Mouse (Mus musculus): ENCODE data around the gene R3hcc1l.

The R3hcc1l gene

DNA sequence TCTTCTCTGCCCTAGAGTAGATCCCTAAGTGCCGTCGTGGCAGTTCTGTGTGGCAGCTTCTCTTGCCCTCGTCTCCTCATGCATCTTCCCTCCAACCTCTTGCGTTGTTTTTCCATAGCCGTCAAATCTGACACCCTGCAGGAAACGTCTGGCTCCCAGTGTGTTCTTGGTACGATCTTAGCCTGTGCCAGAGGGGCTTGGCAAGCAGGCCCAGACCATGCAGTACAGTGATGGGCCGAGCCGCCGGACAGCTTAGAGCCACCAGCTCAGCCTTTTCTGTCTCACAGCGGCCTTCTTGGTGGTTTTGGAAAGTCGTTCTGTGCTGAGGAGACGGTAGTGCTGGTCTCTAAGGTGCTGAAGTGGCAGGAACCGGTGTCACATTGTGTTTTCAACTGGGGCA lies 73.0 kb downstream of the R3hcc1l start:
- in situ Hi-C loops (cut with MboI; ENCODE audit: low pct_unique_long_range_greater_than_20kb in 1 of 2, low sequenced_read_pairs in 2 of 2, unreplicated experiment in 1 of 2), result no loop called here

DNA sequence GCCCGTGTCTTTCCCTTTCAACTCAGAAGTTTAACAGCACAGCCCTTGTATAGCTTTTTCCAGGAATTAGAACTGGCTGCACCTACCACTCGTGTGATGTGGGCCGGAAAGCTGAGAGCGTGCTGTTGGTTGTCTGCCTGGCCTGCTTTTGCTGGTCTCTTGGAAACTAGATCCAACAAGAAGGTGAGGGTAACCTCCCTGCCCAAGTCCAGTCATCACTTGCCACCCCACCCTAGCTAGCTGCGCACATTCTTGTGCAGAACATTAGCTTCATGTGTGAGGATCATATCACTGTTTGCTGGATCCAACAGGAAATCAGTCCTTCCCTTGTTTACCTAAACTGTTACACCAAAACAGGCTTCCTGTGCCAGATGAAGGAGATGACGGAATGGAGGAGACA lies 74.9 kb downstream of the R3hcc1l start:
- in situ Hi-C loops (cut with MboI; ENCODE audit: low pct_unique_long_range_greater_than_20kb in 1 of 2, low sequenced_read_pairs in 2 of 2, unreplicated experiment in 1 of 2), result no loop called here

DNA sequence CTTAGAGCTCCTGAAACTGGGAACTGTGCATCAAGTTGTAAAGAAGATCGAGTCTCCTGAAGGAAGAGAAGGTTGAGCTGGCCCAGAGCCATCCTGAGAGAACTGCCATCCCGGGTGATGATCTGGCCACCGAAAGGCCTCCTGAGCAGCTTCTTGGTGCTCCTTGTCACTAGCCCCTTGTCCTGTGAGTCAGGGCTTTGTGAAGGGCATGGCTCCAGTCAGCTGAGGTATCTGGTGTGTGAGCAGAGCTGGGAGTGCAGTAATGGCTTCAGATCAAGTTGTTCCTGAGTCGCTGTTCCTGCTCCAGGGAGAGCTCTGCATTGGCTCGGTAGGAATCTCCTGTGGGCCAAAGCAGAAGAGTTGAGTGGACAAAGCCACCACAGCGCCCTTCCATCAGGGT lies 76.5 kb downstream of the R3hcc1l start:
- in situ Hi-C loops (cut with MboI; ENCODE audit: low pct_unique_long_range_greater_than_20kb in 1 of 2, low sequenced_read_pairs in 2 of 2, unreplicated experiment in 1 of 2), result no loop called here

DNA sequence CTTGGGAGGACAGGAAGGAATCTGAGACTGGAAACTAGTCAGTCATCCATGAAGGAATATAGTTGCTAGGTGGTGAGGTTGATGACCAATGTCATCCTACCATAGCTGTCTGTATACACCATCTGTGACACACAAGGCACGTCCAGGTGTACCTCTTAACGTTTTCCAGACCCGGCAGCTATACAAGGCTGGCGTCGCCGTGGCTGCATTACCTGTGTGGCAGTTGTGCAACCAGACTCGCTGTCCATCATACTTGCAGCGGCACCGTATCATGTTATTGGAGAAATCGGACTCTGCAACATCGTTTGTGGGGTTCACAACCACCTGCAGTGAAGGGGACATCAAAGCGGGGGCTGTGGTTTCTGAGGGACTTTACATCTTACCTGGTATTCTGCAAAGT lies 78.7 kb downstream of the R3hcc1l start:
- in situ Hi-C loops (cut with MboI; ENCODE audit: low pct_unique_long_range_greater_than_20kb in 1 of 2, low sequenced_read_pairs in 2 of 2, unreplicated experiment in 1 of 2), result no loop called here

DNA sequence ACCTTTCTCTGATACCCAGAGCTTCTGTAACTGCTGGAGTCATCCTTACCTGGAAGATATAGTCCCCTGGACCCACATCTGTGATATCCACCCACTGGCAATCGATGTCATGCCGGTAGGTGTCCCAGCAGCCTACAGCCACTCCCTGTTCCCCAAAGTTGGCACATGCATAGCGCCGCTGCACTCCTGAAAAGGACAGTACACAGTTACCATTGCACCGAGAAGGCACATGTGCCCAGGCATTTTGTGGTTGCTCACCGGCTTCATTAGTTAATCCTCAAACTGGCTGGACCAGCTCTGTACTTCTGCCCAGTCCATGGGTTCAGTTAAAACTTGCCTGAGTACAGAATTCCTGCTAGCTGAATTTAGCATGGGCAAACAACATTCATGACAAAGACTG lies 79.3 kb downstream of the R3hcc1l start:
- in situ Hi-C loops (cut with MboI; ENCODE audit: low pct_unique_long_range_greater_than_20kb in 1 of 2, low sequenced_read_pairs in 2 of 2, unreplicated experiment in 1 of 2), result no loop called here

DNA sequence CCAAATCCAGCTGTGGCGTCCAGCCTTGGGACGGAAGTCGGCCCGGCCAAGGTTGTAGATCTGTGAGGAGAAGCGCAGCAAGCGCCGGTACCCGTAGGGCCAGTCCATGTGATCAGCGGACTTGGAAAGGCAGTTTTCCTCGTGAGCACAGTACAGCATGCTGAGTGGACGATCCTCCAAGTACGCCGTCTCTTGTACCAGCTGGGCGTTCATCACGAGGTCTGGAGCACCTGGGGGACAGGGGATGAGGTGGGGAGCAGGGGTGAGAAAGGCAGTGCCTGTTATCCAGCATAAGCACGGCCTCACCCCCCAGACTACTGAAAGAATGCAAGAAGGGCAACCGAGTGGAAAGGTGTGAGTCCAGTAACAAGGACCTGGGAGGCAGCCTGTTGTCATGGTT lies 81.3 kb downstream of the R3hcc1l start:
- in situ Hi-C loops (cut with MboI; ENCODE audit: low pct_unique_long_range_greater_than_20kb in 1 of 2, low sequenced_read_pairs in 2 of 2, unreplicated experiment in 1 of 2), result no loop called here

DNA sequence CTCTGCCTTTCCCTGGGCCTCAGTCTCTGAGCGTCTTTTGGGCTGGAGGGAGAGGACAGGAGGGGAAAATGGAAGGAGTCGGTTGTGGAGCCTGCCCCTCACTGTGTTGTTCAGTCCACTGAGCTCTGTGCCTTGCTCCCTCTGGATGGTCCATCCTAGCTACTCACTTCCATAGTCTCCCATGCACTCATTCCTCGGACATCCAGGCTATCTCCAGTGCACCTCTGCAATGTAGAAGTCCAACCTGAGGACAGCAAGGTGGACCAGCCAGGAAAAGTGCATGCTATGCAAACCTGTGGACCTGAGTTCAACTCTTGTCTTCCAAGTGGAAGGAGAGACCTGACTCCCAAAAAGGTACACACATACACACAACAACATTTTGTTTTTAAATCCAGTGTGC lies 82.0 kb downstream of the R3hcc1l start:
- in situ Hi-C loops (cut with MboI; ENCODE audit: low pct_unique_long_range_greater_than_20kb in 1 of 2, low sequenced_read_pairs in 2 of 2, unreplicated experiment in 1 of 2), result no loop called here

DNA sequence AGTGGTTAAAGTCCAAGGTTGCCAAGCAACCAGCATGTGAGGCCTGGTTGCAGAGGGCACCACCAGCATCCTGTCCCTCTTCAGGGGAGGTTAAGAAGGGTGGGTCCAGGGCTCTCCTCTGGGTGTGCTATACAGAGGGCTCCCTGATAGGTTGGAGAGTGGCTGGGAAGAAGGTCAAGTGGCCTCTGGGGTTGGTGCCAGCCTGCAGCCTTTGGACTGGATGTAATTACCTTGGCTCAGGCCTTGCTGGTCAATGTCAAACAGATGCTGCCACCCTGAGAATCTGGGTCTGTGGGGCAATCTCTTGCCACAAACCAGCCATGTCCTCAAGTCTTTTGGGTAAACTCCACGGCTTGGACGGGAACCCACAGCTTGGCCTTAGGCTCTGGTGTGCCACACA lies 82.9 kb downstream of the R3hcc1l start:
- in situ Hi-C loops (cut with MboI; ENCODE audit: low pct_unique_long_range_greater_than_20kb in 1 of 2, low sequenced_read_pairs in 2 of 2, unreplicated experiment in 1 of 2), result no loop called here

DNA sequence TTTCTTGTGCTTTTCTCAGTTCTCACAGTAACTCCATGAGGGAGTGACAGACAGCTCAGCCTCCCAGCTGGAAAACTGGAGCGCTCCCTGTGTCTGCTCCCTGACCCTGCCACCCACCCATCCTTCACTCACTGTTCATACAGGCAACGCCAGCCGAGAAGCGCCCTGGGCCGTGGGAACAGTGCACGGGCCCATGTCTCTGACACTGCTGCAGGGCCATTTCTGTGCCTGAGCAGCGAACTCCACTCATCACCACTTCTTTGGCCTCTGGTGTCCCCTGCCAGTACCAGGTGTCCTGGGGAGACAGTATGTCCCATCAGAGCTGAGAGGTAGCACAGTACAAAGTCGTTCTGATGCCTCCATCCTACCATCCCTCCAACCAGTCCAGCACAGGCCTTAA lies 83.5 kb downstream of the R3hcc1l start:
- in situ Hi-C loops (cut with MboI; ENCODE audit: low pct_unique_long_range_greater_than_20kb in 1 of 2, low sequenced_read_pairs in 2 of 2, unreplicated experiment in 1 of 2), result no loop called here

DNA sequence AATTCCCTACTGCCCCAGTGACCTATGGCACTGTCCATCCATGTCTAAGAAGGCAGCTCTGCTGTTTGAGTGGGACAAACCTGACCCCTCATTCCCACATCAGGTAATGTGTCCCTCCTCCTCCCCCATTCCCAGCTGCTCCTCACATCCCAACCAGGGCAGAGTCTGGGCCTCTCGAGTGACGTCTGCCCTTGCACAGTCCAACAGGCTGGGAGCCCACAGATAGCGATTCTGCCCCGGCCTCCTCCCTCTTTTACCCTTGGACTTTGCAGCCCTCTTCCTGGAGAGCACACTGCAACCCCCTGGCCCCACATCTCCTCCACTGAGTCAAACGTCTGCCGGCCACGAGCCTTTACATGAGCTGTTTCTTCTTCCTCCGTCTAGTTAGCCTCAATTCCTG lies 84.0 kb downstream of the R3hcc1l start:
- in situ Hi-C loops (cut with MboI; ENCODE audit: low pct_unique_long_range_greater_than_20kb in 1 of 2, low sequenced_read_pairs in 2 of 2, unreplicated experiment in 1 of 2), result no loop called here

DNA sequence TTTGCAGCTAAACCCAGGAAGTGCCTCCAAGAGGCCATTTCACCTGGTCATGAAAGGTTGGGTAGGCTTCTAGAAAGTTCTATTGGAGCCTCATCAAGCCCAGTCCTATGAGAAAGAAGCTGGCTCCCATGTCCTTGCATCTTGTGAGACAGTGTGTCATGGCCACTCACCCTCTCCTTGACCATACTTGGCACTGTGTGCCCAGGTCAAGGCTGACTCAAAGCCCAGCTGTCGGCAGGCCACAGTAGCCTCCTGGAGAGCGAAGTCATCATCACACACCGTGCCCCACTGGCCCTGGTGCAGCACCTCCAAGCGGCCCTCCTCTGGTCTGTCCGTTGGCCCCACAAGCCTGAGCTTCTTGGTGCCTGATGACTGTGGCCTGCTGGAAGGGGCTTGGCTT lies 89.5 kb downstream of the R3hcc1l start:
- in situ Hi-C loops (cut with MboI; ENCODE audit: low pct_unique_long_range_greater_than_20kb in 1 of 2, low sequenced_read_pairs in 2 of 2, unreplicated experiment in 1 of 2), result no loop called here

DNA sequence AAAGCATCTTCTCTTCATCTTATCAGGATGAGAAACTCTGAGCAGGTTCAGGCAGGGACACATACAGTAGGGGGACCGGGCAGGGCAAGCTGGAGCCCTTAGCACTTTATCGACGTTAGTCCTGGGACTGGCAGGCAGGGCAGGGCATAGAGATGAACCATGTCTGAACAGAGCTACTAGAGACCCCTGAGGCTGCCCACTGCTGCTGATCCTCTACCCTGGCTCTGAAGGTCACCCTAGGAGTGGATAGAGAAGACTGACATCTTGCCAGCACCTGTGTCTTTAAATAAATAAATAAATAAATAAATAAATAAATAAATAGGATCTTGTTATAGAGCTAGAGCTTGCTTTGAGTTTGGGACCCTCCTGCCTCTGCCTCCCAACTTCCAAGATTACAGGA lies 91.2 kb downstream of the R3hcc1l start:
- in situ Hi-C loops (cut with MboI; ENCODE audit: low pct_unique_long_range_greater_than_20kb in 1 of 2, low sequenced_read_pairs in 2 of 2, unreplicated experiment in 1 of 2), result no loop called here

DNA sequence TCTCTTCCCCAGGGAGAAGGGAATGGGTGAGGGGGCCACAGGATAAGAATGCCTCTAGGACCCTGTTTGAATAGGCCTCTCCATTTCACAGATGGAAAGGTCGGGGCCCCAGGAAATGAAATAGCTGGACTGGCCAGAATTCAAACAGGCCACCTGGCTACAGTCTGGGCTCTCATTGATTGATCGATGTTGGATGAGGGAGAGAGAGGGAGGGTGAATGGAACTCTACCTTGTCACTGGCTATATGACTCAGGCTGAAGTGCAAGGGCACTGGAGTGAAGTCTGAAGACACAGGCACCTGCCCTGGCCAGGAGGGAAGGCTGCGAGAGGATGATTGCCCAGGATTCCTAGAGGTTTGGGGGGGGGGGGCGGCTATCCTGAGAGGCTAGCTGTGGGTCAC lies 93.2 kb downstream of the R3hcc1l start:
- in situ Hi-C loops (cut with MboI; ENCODE audit: low pct_unique_long_range_greater_than_20kb in 1 of 2, low sequenced_read_pairs in 2 of 2, unreplicated experiment in 1 of 2), result no loop called here

DNA sequence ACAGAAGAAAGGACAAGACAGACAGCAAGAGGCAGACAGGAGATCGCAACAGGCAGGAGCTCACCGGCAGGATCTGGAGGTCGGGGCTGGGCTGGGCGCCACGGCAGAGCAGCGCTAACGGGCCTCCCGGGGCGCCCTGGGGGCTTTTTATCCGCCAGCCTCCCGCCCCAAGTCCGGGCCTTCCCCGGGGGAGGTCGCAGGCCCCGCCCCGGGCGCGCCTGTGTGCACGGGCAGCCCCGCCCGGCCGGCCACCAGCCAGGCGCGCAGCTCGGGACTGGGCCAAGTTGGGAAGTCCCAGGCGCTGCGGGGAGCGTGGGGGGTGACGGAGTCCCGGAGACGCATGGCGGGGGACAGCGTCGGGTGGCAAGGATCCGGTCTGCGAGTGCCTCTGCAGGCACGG lies 94.1 kb downstream of the R3hcc1l start, which contains the start of gene Loxl4:
TSS of gene Loxl4 (minus strand) at position 160 of the 400 bp plus-strand sequence.
- in situ Hi-C loops (cut with MboI; ENCODE audit: low pct_unique_long_range_greater_than_20kb in 1 of 2, low sequenced_read_pairs in 2 of 2, unreplicated experiment in 1 of 2), result no loop called here

DNA sequence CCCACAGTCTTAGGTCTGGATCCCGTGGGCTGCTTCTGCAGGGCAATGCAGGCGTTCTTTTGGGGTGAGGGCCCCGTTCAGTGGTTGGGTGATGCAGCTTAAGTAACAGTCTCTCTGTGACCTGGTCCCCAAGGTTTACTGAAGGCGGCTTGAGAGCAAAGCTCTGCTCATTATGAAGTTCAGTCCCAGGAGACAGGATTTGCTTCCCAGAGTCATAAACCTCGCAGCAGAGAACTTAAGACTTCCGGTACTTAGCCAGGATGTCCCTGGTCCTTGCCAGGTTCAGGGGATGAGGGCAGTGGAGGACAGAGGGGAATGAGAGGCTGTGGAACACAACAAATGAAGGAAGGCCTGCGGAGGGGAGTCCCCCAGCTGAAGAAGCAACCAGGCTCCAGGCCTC lies 94.6 kb downstream of the R3hcc1l start:
- in situ Hi-C loops (cut with MboI; ENCODE audit: low pct_unique_long_range_greater_than_20kb in 1 of 2, low sequenced_read_pairs in 2 of 2, unreplicated experiment in 1 of 2), result no loop called here

DNA sequence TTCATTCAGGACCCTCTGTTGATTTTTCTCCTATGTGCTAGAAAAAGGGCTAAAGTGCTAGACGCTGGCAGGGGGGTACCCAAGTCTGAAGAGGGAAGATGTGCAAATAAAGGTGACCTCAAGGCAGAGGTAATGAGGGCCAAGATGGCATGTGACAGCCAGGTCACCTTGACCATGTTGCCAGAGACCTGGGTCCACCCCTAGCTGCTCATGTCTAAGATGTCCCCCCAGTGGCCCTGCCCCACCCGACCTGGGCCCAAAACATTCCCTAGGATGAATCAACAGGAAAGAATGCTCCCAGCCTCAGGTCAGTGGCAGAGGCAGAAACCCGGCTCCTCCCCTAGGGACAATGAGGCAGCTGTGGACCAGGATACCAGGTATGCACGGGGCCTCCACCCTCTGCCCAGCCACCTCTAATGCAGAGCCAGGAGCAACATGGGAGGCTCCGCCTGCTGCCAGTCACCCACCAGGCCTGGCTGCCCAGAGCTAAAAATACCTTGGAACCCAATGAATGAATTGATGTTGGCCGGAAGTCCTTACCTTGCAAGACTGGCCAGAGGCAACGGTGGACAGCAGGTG lies 95.2 kb downstream of the R3hcc1l start:
- in situ Hi-C loops (cut with MboI; ENCODE audit: low pct_unique_long_range_greater_than_20kb in 1 of 2, low sequenced_read_pairs in 2 of 2, unreplicated experiment in 1 of 2), result no loop called here

DNA sequence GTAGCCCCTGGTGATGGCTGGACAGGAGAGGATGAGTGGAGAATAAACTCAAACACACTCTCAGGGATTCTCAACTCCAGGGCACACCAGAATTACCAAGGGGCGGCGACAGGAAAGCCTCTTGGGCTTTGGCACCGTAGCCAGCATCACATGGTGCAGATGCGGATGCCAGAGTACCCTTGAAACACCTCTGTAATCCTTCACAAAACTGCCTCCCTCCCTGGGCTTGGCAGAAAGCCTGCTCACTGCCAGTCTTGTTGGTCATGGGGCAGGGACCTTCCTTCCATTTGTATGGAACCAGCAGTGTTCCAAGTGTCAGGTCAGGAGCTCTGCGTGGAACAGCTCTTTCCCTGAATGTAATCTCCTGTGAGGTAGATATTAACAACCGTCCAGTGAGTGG lies 109.5 kb downstream of the R3hcc1l start:
- in situ Hi-C loops (cut with MboI; ENCODE audit: low pct_unique_long_range_greater_than_20kb in 1 of 2, low sequenced_read_pairs in 2 of 2, unreplicated experiment in 1 of 2), result no loop called here

DNA sequence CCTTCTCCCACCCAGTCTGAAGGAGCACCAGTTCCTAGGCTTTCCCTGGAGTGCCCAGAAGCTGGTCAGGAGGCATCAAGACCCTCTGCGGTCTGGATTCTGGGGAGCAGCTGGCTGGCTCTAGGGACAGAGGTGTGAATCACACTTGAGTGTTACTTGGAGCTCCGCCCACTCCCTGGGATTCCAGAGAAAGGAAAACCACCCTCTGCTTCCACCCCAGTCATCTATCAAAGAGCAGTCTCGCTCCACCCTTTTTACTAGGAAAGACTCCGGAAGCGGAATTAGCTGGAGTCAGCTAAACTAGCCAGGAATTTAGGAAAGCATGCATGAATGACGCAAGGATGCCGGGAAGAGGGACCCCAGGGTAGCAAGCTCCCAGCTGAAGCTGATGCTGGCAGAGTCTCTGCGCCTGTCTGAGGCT lies 113.0 kb downstream of the R3hcc1l start:
- in situ Hi-C loops (cut with MboI; ENCODE audit: low pct_unique_long_range_greater_than_20kb in 1 of 2, low sequenced_read_pairs in 2 of 2, unreplicated experiment in 1 of 2), result no loop called here

DNA sequence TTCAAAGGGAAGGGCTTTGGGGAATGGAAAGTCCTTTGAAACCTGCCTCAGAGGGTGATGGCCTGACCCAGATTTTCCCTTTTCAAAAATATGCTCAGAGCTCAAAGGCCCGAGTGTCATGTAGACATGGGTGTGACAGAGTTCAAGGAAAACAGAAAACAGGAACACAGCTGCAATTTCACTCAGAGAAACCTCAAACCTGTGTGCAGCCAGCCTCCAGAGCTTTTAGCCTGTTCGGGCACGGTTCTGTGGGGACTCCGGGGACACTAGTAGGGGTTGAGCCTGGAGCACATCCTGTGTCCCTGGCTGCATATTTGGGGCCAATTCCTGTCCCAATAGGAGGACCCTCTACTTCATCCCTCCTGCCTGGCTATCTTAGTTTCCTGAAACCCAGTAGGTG lies 113.7 kb downstream of the R3hcc1l start:
- in situ Hi-C loops (cut with MboI; ENCODE audit: low pct_unique_long_range_greater_than_20kb in 1 of 2, low sequenced_read_pairs in 2 of 2, unreplicated experiment in 1 of 2), result no loop called here

DNA sequence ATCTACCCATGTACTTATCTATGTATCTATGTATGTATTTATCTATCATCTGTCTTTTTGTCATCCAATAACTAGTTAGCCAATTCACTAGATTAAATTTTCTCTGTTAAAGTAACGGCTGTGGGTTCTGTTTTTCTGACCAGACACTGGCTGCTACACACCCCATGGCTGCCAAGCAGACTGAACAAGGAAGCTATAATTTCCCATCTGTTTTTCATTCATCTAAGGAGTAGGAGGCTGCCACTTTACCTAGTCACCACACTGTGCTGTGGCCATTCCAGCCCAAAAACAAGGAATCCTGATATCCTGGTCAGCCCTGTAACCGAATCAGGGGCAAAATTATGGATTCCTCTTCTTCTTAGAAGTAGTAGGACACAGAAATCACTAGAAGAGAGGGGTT lies 115.1 kb downstream of the R3hcc1l start:
- in situ Hi-C loops (cut with MboI; ENCODE audit: low pct_unique_long_range_greater_than_20kb in 1 of 2, low sequenced_read_pairs in 2 of 2, unreplicated experiment in 1 of 2), result no loop called here

DNA sequence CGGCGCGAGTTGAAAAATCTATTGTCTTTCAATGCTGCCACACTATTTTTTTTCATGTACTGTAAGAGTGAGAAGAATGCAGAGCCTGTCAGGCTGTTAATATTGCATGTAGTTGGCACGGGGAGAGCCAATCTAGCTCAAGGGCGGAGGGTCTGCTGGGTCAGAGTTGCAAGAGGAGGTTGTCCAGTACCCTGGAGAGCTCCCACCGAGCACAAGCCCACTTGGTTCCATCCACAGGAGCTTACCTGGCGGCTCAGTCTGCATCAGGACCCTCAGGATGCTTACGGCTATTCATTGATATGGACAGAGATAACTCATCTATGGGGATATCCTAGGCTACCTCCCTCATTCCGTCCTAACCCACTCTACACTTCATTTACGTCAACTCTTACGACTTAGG lies 118.1 kb downstream of the R3hcc1l start:
- in situ Hi-C loops (cut with MboI; ENCODE audit: low pct_unique_long_range_greater_than_20kb in 1 of 2, low sequenced_read_pairs in 2 of 2, unreplicated experiment in 1 of 2), result no loop called here

Data from mouse embryonic stem cell (cell line).